In genomic region chr13:21253569-21253968, GRCm38 (mm10) we compare ENCODE assay signal across 9 mouse cellular contexts. TPM values are rescaled to one million over a fixed set of nuclear protein-coding genes. Genes with fewer than 3 reads are reported as not detected.
DNase-seq lines count a peak whose midpoint lies in the region; ATAC-seq lines count a peak whose summit lies in the region.
"Had no signal": no experiment of that assay in that cellular context is flagged by ENCODE, and none has a peak within 500 bp of the region (broad histone marks: within the 10 kb centered on the region; RNA-seq: fewer than 3 reads in every experiment).

No protein-coding gene starts in this region.

- peak overlapping the region; percentile 63 for H3K4me3 ChIP-seq in forebrain, embryonic 15.5 days

- H3K27ac ChIP-seq in forebrain, embryonic 15.5 days (replicated peaks): peak overlapping the region; percentile 66

- under 1% methylated on average over 12 of the region's 12 CpGs for WGBS in forebrain, embryonic 15.5 days

- DNase-seq in frontal cortex, adult 2 months (ENCODE audit: extremely low spot score in 1 of 2, low spot score in 1 of 2): no peak
- peak; percentile 44 for DNase-seq in ES-CJ7 (ENCODE audit: low read depth, low spot score)
- DNase-seq in mesoderm, embryonic 11.5 days (ENCODE audit: low read depth, low spot score): peak; percentile 26
- no peak for DNase-seq in adrenal gland, adult 8-10 months
- DNase-seq in spleen, adult 18-20 months: no peak
- no peak for DNase-seq in lung, adult 18-20 months

- no peaks in the 10 kb centered on the region for H3K9me3 ChIP-seq in forebrain, embryonic 15.5 days

- no peaks in the 10 kb centered on the region for H3K36me3 ChIP-seq in forebrain, embryonic 15.5 days

- H3K4me2 ChIP-seq in forebrain, embryonic 15.5 days (replicated peaks): peak overlapping the region; percentile 69

- H3K9ac ChIP-seq in forebrain, embryonic 15.5 days (replicated peaks): peak overlapping the region; percentile 59

- H3K4me1 ChIP-seq in forebrain, embryonic 15.5 days: 0 out of 2 replicates have a peak, but pooled peaks cover 5% of the 10 kb centered on the region

- ATAC-seq in frontal cortex, adult (ENCODE audit: low TSS enrichment): peak; percentile 52
- peak; percentile 73 for ATAC-seq in forebrain, embryonic 15.5 days (replicated peaks)
- ATAC-seq: CD4-positive, CD25-positive, alpha-beta regulatory T cell, adult 4 months had no signal

- 0 out of 2 replicates have a peak, but pooled peaks cover 5% of the 10 kb centered on the region for H3K27me3 ChIP-seq in forebrain, embryonic 15.5 days

RNA-seq across cellular contexts. Expression of gene Gpx5, which starts 39.0 kb away (rescaled TPM):
- 0.08 TPM in 1 of 2 replicates, not detected in the other for polyA plus RNA-seq in frontal cortex, adult 2 months (2012; rRNA removed)
- not detected in 2 replicates for polyA plus RNA-seq in forebrain, embryonic 15.5 days (2015; fragmentation: Nextera tagmentation; extraction: Ambion mirVana)
- total RNA-seq in adrenal gland, adult 8-10 months (2022): not detected
- polyA plus RNA-seq: CD4-positive, CD25-positive, alpha-beta regulatory T cell, adult 4 months had no signal

RNA-seq across cellular contexts. Expression of gene Gpx6, which starts 58.4 kb away (rescaled TPM):
- 0.50 and 1.3 TPM in 2 replicates for polyA plus RNA-seq in frontal cortex, adult 2 months (2012; rRNA removed)
- not detected in 2 replicates for polyA plus RNA-seq in forebrain, embryonic 15.5 days (2015; fragmentation: Nextera tagmentation; extraction: Ambion mirVana)
- not detected for total RNA-seq in adrenal gland, adult 8-10 months (2022)
- polyA plus RNA-seq: CD4-positive, CD25-positive, alpha-beta regulatory T cell, adult 4 months had no signal

Comparison
In these comparisons a context has a peak if more than half of its experiments do, and no peak if none do; other contexts are left out.
1. DNase-seq: peak in ES-CJ7 (single experiment) and mesoderm, embryonic 11.5 days (single experiment); none in frontal cortex, adult 2 months (0 of 2), adrenal gland, adult 8-10 months (single experiment), spleen, adult 18-20 months (0 of 2) and lung, adult 18-20 months (0 of 2).